Mouse (Mus musculus) c-Kit-negative CD71-positive TER-119-positive erythroid progenitor cells, embryonic 14.5 days (primary cell): ENCODE data around the gene Gm10112.

Experiments
- DNase-seq: peaks from one replicate; pipeline ENCODE4 v3.0.0-alpha.2; 2013; ENCODE audit warnings: low read depth, low spot score

Gene Gm10112

DNA sequence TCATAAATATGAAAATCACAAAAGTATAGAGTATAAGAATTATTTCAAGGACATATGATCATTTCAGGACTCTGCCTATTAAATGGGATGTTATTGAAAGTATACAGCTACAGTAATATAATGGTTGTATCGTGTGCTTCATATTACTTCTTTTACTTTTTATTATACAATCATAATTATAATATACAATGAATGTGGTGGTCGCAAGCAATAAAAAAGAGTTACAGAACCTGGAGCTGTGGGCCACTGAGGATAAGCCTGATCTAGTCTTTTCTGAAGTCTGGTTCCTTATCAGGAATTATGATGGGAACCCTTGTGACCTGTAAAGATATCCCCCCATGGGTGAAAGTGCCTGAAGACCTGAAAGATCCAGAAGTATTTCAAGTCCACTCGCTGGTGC, at the start of gene Gm10112:
Gene Gm10112, plus strand, starts transcription at position 301 of the 400 bp plus-strand sequence.
- no peak for DNase-seq

DNA sequence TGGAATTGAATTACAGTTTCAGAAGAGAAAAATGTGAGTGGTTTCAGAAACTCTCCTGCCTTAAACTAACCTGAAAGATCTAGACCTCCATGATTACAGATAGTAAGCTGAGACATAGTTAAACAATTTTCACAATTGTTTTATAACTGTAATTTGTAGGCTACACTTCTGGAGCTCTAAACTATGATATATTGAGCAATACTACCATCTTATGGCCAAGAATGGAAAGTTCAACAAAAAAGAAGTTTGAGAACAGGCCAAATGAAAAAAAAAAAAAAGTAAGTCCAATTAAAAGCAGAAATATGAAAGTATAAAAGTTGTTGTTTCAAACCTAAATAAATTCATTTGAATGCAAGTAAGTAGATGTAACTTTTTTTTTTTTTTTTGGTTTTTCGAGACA, 21.4 kb downstream of the Gm10112 start:
- DNase-seq: no peak

DNA sequence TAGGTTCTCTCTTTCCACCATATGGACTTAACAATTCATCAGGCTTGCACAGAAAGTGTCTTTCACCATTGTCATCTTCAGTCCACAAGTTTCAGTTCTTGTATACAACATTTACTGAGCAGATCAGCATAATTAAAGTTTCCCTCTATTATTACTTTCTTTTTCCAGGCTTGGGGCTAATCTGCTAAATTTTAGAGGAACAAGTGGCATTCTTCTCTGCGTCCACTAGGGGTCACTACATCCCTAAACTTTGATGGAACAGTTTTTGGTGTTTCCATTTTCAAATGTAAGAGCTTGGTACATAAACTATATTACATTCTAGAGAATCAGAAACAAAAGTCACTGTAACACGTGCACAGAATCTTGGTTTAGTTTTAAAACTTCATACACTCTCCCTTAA, 28.2 kb downstream of the Gm10112 start:
- DNase-seq: no peak

DNA sequence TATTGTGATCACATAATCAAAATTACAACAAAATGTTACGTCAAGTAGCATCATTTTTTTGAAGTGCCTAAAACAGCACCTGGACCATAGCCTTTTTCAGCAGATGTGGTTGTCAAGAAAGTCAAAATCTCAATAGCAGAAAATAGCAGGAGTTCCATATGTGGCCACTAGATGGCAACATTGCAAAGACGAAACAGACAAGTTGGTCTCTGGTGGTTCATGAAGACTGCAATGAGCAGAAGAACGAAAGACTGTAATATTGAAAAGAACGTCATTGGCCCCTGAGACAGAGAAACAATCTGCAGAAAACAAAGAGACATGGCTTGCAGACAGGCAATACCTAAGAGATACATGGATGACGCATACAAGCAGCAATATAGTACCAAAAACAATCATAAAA, 42.1 kb downstream of the Gm10112 start:
- DNase-seq: no peak
